Mouse (Mus musculus): Measurements from ENCODE around the gene Sik1. TPM values are rescaled to one million over a fixed set of nuclear protein-coding genes. Genes with fewer than 3 reads are reported as not detected.

Gene Sik1
- total RNA-seq, 4 experiments from 2014 or later, result 8.6 to 127 (median 15.7) TPM

DNA sequence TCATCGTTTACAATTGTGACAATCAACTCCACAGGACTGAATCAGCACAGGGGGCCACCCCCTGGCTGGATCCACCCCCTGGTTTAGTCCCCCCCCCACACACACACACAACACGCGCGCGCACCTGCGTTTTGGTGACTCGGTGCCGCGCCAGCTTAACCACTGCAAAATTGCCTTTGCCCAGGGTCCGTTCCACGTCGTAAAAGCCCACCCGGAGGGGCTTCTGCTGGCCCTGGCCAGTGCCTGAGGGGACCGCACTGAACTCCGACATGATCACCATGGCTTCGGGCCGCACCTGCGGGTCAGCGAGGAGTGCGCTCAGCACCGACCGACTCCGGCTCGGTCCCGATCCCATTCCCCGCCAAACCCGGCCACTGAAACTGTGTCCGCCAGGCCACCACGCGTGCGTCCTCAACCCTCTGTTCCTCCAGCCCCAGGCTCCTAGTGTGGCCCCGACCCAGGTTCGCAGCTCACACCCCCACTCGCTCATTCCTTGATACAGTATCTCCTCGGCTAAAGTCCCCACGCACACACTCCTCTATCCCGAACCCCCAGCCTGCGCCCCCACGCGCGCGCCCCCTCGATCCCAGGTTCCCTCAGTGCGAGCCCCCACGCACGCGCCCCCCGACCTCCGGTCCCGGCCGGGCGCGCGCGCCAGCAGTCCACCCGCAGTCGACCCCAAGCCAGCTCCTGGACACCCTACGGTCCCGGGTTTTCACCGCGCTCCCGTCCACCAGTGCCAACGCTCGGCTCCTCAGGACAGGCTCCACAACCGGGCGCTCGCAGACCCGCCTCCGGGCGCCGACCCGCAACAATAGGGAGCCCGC lies 621 bp downstream of the Sik1 start:
- DNase-seq, result peak; percentile 59

DNA sequence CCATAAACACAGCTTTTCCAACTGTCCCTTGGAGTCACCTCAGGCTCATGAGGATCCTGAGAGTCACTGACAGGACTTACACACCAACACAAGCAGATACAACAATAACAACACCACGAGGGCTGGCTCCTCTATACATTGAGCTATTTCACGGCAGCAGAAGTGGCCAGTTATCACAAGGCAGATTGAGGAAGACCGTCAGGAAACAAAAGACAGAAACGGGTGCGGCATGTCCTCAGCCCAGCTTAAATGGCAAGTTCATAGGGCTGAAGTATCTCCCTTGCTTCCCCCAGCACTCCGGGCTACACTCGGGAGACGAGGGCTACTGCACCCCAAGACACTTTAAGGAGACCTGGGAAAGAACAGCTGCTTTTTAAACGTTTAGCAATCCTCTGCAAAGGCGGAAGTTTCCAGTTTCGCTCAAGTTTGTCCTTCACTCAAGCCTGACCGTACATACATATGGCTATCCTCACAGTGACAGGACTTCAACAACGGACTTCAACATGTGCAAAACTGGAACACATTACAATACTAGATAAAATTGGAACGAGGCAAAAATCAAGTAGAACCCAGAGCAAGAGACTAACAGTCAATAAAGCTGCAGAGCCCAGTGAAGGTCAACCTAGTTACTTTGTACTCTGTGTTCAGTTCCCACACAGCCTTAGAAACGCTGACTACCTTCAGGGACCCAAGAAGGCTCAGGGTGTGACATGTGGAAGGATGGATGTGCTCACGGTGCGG lies 2.0 kb downstream of the Sik1 start:
- no peak for DNase-seq

DNA sequence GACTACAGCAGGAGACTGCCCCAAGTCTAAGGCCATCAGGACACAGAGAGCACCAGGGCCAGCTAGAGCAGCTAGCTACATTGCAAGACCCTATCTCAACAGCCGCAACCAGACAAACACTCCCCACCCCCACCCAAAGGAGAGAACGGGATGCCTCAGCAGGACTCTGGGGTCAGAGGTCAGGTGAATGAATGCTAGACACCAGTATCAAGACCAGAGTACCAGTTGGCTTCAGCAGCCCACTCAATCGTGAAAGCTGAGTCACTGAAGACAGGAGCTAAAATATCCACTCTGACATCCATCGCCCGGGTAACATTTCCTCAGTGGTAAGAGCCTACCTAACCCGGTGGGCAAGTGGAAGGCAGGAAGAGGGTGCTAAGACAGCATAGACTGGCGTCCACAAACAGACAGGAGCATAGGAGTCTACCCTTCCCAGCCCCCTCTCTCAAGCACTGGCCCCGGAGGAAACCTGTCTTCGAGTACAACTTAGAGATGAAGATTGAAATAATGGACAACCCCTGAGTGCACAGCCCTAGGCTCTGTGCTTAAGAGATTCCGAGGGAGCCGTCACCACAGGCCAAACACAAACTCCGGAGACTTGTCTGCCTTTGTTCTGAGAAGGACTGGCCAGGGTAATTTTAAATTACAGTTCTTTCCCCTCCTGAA lies 2.7 kb downstream of the Sik1 start:
- DNase-seq, result no peak

DNA sequence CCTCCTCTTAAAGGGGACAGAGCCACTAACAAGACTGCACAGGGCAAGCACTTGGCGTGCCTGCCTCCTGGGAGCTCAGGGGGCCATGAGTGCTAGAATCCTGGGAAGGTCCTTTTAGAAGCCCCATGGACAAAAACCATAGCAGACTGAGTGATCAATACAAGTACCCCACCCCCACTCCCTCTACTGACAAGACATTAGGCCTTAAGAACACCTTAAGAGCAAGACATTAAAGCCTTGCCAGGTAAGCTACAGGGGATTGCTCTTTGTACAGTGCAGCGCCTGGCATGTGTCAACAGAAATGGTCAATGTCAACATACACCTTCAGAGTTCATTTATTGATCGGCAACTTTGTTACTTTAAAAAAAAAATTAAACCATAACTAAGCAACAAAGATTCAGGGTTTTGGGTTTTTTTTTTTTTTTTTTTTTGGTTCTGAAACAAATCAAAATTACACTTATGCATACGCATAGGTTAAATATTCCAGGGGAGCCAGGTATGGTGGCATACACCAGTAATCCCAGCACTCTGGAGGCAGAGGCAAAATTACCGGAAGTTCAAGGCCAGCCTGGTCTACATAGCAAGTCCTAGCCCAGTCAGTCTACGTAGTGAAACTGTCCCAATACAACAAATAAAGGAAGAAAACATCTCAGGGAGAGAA lies 3.7 kb downstream of the Sik1 start:
- DNase-seq, result no peak

DNA sequence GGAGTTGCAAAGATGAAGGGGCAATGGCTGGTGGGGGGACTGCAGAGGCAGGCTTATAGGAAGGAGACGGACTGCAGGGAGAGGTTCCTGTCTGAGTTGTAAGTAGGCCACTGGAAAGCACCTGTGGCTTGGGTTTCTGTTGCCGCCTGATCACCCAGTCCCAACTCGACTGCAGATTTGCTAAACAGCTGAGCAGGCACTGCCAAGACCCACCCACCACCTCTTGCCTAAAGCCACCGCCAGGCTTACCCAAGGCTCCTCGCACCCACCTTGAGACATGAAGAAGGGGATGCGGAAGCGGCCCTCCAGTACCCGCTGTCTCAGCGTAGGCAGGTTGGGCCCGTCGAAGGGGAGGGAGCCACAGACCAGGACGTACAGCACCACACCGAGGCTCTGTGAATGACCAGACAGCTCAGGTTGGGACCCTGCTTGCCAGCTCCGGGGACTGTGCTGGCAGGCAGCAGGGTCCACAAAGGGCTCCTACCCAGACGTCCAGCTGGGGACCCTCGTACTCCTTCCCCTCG lies 5.1 kb downstream of the Sik1 start:
- DNase-seq, result no peak

DNA sequence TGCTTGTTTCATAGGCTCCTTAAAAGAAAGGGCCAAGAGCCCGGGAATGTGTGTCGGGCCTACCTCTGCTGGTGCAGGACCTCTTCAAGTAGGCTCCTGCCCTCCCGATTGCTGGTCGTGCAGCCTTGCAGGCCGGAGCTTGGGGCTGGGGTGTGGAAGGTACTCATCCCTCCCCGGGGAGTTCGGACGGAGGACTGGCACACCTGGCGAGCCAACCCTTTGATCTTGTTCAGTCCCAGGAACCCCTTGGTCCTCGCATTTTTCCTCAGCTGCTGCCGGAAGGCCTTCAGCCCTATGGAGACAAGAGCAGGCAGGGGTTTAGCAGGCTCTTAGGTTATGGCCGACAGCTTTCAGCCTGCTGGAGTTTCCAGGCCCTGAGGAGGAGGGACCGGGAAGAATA lies 8.6 kb downstream of the Sik1 start:
- DNase-seq, result no peak

DNA sequence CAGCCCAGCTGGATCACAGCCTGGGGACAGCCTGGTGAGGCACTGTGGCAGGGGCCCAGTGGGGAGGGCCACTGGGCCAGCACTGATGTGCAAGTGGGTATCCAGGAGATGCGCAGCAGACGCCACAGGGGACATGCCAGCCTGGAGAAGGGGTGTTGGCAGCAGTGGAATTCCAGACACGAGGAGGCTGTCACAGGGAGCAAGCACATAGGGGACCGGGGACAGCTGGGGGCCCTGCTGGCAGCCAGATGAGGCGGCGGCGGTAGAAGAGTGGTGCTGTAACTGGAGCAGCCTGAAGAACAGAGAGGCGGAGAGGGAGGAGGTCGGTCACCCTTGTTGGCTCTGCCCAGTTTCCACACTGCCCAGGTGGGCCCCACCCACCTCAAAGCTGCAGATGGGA lies 9.3 kb downstream of the Sik1 start:
- no peak for DNase-seq

DNA sequence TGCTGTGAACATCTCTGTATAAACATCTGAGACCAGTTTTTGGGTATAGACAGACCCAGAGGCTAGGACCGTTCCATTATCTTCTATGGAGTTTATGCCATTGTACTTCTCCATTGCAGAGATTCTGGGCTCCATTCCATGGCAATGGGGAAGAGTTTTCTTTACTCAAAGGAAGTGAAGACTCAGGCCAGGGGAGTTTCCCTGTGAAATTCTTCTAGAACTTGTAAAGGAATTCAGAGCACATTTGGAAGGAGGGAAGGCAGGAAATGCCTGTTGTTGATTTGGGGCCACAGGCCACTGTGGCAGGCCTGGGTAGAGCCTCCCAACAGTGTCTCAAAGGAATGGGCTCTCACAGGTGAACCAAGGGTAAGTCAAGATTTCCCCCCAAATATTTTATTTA lies 11.7 kb downstream of the Sik1 start:
- no peak for DNase-seq

DNA sequence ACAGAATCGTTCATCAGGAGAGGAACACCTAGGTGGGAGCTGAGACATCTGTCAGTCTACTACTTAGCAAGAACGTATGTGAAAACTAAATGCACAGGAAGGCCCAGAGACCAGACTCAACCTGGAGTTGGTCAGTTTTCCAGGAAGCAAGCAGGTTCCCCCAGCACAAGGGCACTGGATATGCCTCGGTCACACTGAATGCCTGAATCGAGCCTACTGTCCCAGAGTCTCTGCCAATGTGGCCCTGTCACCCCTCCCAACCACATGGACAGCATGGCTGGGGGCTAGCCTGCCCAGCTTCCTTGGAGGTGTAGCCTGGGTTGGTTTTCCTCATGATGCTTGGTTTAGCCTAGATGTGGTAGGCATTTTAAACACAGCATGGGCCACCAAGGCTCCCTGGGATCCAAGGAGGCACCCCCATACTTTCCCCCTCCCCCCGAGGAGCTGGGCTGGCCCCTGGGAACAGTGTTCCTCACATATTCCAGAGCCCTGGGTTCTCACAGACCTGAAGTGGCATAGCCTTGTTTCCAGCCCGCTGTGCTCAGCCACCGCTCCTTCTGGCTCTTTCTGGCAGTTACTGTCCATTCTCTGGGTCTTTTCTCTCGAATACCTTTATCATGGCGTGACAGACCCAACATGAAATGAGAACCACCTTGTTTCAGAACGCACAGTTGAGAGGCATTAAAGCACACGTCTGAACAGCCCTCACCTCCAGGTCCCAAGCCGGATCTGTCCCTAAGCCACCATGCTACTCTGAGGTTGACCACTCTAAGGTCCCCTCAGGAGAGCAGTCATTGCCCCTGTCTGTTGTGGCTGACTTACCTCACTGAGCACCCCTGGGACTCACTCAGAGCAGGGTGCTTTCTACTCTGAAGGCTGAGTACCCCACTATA lies 12.4 kb downstream of the Sik1 start:
- DNase-seq, result no peak

DNA sequence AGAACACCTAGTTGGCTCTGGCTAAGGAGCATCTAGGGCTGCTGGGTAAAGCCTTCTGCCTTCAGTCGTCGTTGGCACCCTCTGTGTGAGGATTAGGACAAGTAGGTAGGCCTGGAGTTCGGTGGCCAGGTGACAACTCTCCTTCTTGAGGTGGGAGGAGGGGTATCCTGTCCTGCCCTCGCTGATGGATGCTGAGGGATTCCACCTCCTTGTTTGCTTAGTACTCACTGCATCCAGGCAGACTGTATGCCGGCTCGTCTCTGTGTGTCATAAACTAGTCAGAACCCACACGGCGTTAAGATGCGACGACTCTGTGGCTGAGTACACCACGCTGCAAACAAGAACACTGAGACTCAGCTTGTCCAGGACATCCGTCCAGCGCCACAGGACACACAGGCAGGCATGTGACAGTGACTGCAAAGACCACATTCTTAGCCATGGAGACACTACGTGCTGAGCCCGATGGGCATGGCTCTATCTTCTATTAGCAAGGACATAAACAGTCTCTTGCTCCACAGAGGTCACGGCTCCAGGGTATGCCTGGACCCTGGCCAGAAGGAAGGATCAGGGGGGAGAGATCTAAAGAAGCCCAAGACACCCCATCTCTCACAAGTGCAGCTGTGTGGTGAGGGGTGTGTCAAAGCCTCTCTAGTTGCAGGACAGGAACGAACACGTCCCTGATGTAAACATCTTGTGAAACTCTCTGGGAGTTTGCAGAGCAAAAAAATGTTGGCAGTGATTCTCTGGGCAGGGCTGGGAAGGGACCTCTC lies 13.6 kb downstream of the Sik1 start:
- no peak for DNase-seq

DNA sequence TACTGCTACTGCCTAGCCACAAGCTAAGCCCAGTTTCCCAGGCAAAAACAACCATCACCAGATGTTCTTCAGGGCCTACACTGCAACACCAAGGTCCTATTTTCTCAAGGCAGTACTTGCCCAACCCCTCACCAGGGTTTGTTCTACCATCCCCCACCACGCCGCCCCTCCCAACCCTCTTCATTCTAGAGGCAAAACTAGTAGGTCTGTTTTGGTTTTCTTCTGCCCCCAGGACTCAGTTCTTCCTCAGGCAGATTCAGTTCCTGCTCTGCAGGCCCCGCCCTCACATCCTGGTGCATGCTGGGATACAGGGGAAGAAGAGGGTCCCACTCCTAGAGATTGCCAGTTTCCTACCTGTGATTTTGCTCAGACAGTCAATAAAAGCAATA lies 14.2 kb downstream of the Sik1 start:
- no peak for DNase-seq

DNA sequence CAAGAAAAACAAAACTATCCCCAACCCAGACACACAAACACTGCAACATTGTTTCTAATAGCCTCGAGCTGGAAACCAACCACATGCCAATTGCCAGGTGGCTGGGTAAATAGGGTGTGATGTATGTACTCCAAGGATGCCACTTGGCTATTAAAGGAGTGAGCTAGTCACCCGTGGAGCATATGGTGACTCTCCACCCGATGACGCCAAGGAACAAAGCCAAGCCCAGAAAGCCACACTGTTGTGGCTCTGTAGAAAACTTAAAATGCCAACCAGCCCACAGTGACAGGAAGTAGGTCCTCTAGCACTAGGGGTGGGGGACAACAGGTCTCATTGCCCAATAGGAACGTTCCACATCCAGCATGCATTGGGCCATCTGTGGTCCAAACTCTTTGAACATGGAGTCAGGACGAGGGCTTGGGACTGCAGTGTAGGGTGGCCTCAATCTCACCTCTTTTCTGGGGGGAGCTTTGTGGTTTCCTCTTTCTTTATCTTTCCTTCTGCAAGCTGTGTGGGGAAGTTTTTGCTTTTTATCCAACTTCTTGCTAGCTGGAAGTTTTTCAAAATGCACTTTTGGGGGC lies 15.1 kb downstream of the Sik1 start:
- DNase-seq, result no peak

DNA sequence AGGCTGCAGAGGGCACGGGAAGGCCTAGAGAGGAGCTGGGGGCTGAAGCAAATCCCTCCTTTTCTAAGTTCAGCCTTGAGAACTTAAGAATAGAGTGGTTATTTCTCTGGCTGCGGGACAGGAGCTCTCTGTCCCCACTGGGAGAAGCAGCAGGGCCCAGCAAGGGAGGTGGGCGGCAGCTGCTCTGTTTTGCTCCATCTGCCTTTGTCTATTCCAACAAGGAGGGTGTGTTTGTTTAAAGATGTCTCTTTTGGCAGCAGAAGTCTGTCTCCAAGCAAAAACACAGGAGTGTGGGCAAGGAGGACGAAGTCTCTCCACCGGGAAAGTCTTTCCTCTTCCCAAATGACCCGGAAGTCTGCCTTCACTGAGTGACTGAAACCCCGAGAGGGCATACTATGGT lies 18.8 kb downstream of the Sik1 start:
- no peak for DNase-seq

DNA sequence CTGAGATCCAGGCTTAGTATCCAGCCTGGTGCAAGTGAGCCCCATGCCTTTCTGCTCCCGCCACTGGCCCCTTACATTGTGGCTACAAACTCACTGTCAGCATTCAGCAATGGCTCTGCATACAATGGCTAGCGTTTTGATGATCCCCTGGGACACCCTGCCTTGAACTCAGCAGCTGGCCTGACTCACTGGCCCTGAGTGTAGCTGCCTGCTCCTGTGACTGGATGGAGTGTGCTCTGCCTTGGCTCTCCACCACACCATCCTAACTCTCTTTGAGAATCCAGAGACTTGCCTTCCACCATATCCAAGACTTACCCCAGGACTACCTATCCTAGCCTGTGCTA lies 19.4 kb downstream of the Sik1 start:
- DNase-seq, result no peak

DNA sequence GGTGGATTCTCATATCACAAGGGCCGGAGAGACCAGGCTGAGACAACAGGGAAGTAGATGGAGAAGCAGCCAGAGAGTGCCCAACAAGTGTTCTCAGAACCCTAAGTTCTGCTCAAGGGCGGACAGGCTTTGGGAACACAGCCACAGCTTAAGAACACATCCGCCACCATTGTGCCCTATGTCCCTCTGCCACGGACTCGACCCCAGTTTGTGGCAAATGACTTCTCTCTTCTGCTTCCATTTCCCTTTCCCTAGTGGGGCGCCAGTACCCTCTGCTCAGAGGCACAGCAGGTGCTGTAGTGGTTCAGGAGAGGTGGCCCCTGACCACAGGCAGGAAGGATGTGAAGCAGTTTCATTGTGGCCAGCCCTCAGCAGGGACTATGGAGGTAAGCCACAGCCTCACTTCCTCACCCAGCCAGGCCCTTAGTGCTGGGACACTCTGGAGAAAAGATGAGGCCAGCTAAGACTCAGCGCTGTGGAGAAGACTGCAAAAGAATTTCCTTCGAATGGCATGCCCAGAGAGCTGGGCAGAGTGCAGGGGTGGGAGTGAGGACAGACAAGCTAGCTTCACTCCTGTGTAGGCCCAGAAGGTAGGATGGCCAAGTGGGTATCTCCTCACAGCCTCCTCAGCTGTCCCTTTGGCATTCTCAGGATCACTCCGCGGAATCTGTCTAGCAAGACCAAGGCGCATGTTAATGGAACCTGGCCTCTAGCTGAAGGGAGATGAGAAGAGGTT lies 19.9 kb downstream of the Sik1 start:
- DNase-seq, result no peak

DNA sequence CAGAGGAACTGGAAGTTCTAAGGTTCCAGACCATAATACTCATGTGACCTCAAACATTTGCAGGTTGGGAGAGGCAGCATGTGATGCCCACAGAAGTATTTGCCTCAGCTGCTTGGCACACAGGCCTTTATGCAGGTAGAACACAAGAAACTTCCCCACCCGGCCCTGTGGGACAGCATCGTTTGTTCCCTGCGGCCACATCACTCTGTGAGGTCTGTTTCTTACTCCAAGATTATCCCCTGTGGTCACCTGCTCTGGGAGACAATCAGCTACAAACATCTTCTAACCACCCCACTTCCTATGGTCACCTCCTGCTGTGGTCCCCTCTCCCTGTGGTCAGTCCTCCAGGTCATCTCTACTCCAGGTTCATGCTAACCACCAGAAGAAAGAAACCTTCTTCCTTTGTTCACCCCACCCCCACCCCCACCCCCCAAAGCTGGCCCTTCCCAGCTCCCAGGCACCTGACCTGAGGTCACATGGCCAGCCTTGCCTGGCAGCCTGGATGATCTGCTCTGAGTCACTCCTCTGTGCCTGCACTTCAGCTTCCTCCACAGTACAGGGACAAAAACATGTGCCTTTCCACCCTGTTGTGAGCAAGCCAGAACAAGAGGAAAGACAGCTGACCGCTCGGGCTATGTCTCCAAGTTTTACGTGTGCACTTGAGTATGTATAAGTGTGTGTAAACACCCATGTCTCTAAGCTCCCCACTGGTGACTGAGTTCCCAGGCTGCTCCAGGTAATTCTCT lies 21.1 kb downstream of the Sik1 start:
- DNase-seq, result peak; percentile 71

DNA sequence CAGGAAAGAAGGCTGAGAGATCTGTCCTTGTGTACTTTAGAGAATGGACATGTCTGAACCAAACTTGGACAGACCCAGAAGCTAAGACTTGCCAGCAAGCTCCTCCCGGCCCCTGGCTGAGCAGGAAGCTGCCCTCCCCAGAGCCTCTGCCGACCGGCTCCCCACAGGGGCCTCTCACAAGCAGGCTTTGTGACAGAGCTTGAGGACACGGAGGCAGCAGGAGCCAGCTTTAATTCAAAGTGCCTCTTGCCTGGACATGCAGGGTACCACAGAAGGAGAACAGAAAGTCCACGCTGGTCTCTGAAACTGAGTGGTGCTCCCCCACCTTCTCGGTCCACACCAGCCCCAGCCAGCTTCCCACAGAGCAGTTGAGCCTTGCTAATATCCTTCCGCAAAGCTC lies 21.9 kb downstream of the Sik1 start:
- DNase-seq, result no peak

DNA sequence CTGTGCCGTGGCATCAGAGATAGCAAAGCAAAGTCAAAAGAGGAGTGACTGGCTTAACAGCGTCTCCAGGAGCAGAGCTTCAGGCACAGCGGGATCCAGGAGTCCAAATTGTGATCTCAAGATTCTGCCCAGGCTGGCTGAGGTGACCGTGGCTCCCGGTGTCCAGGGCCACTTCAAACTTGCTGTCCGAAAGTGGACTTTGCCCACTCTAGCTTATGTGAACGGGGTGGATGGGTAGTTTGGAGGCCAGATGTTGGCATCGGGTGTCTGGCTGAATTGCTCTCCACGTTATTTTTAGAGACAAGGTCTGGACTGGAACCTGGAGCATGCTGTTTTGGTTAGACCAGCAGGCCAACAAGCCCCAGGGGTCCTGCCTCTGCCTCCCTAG lies 23.0 kb downstream of the Sik1 start:
- no peak for DNase-seq

Measured in adrenal gland, adult 8-10 months (tissue).